Mouse (Mus musculus) ES-E14 (cell line): ENCODE data around the gene Acsl1. TPM values are rescaled to one million over a fixed set of nuclear protein-coding genes. Genes with fewer than 3 reads are reported as not detected.

ENCODE experiments used
- DNase-seq: peaks from one replicate; pipeline ENCODE4 v3.0.0-alpha.2; 2013; ENCODE audit warnings: low read depth, low spot score
- H3K27ac ChIP-seq: 2 replicates; pipeline ENCODE4 v1.5.1; 2012; ENCODE audit warnings: low read depth, mild to moderate bottlenecking, low read length, moderate library complexity, mixed read lengths; ENCODE audit not compliant: poor library complexity, insufficient read depth, severe bottlenecking
- H3K36me3 ChIP-seq: 2 replicates; pipeline ENCODE4 v1.6.1; 2012; ENCODE audit warnings: mild to moderate bottlenecking, low read length, moderate library complexity, mixed read lengths; ENCODE audit not compliant: control insufficient read depth, poor library complexity, insufficient read depth, severe bottlenecking
- H3K4me1 ChIP-seq, 2 experiments: fragments of 150-350 bp in 1 of 2; sonication (generic) in 1 of 2; 2 replicates each; pipeline ENCODE4 v1.6.1; 2012; ENCODE audit warnings: low read length in 2 of 2, mild to moderate bottlenecking in 1 of 2, mixed read lengths in 1 of 2; ENCODE audit not compliant: control insufficient read depth in 2 of 2, insufficient read depth in 2 of 2, poor library complexity in 1 of 2
- H3K4me3 ChIP-seq, 2 experiments: fragments of 150-350 bp in 1 of 2; sonication (generic) in 1 of 2; 2 replicates each; pipeline ENCODE4 v1.5.1; 2012; ENCODE audit warnings: low read length in 2 of 2, low read depth in 1 of 2, mild to moderate bottlenecking in 1 of 2, mixed read lengths in 1 of 2; ENCODE audit not compliant: insufficient read depth in 1 of 2, poor library complexity in 1 of 2, severe bottlenecking in 1 of 2
- H3K9ac ChIP-seq: 2 replicates; pipeline ENCODE4 v1.6.1; 2012; ENCODE audit warnings: low read depth, mild to moderate bottlenecking, low read length, mixed read lengths; ENCODE audit not compliant: poor library complexity, insufficient read depth, severe bottlenecking
- H3K9me3 ChIP-seq: fragments of 150-350 bp; sonication (generic); 2 replicates; pipeline ENCODE4 v1.6.1; 2012; ENCODE audit warnings: low read depth, mild to moderate bottlenecking, low read length; ENCODE audit not compliant: control insufficient read depth, insufficient read depth
- CHD2 ChIP-seq: IDR thresholded peaks from 2 replicates; pipeline ENCODE4 v1.6.1; 2014; ENCODE audit warnings: mild to moderate bottlenecking, low read depth, low read length, inconsistent platforms
- HCFC1 ChIP-seq: IDR thresholded peaks from 2 replicates; pipeline ENCODE4 v1.6.1; 2012; ENCODE audit warnings: low read length, inconsistent platforms, borderline replicate concordance; ENCODE audit not compliant: insufficient read depth
- MAFK ChIP-seq: IDR thresholded peaks from 2 replicates; pipeline ENCODE4 v1.6.1; 2014; ENCODE audit warnings: mild to moderate bottlenecking, low read depth, low read length, inconsistent platforms; ENCODE audit not compliant: insufficient read depth
- ZC3H11A ChIP-seq: IDR thresholded peaks from 2 replicates; pipeline ENCODE4 v1.6.1; 2012; ENCODE audit warnings: low read depth, mild to moderate bottlenecking, inconsistent platforms, low read length, borderline replicate concordance
- ZNF384 ChIP-seq: IDR thresholded peaks from 2 replicates; pipeline ENCODE4 v1.6.1; 2012; ENCODE audit warnings: low read depth, low read length, inconsistent platforms
- in situ Hi-C, 2 experiments: fragments of 600-800 bp; cut with MboI; formaldehyde crosslinking; loops; one replicate each; pipeline ENCODE4 v1.15.1; 2025; ENCODE audit warnings: low sequenced_read_pairs in 2 of 2, inconsistent platforms in 1 of 2; ENCODE audit not compliant: unreplicated experiment in 2 of 2
- total RNA-seq: library from RNA; depleted of rRNA; stranded (reverse); fragments of 300-350 nt; gene quantifications from 2 replicates; pipeline ENCODE4 v1.2.3, GENCODE M21; 2012; rRNA removed

Acsl1 gene
- total RNA-seq, 1 experiment = 17.4 TPM

GRCm38 (mm10) chr8:46585576-46585975 lies 114.7 kb downstream of the Acsl1 start:
- TF ChIP-seq CHD2 (no peak), MAFK (no peak), ZNF384 (no peak), HCFC1 (no peak), ZC3H11A (no peak)
- H3K36me3 ChIP-seq = peaks cover 3% of the 10 kb centered on the region
- H3K27ac ChIP-seq = no peak overlapping the region
- no peaks in the 10 kb centered on the region for H3K9me3 ChIP-seq
- H3K4me1 ChIP-seq = peaks cover 0 to 3% of the 10 kb centered on the region in 2 experiments; a peak in 2 of 4 replicates
- no peak for DNase-seq
- no peak overlapping the region for H3K4me3 ChIP-seq
- no peak overlapping the region for H3K9ac ChIP-seq
- in situ Hi-C loops = no loop called here

Other genes starting within 250 kb of the Acsl1 start
- gene Helt, start 176.4 kb upstream of the Acsl1 start, total RNA-seq = not detected in 2 replicates
- gene Cenpu, start 81.0 kb downstream of the Acsl1 start, total RNA-seq = 17.3 and 19.1 TPM in 2 replicates
- gene Primpol, start 146.2 kb downstream of the Acsl1 start, total RNA-seq = 6.6 and 7.5 TPM in 2 replicates
- 25.8 and 30.7 TPM in 2 replicates for gene Casp3, start 146.3 kb downstream of the Acsl1 start, total RNA-seq